Mouse (Mus musculus) bone marrow, adult 2 months (tissue): Measurements from ENCODE around the gene Sall2. TPM values are rescaled to one million over a fixed set of nuclear protein-coding genes. Genes with fewer than 3 reads are reported as not detected.

Experiments
- H3K27ac ChIP-seq: fragments of 200-500 bp; 2 replicates; pipeline ENCODE4 v1.5.1; 2012; ENCODE audit warnings: low read depth, mild to moderate bottlenecking, control low read depth, inconsistent platforms, low read length; ENCODE audit not compliant: control insufficient read depth, poor library complexity, insufficient read depth
- H3K4me1 ChIP-seq: fragments of 200-500 bp; 2 replicates; pipeline ENCODE4 v1.6.1; 2011; ENCODE audit warnings: low read length; ENCODE audit not compliant: control insufficient read depth, insufficient read depth
- H3K4me3 ChIP-seq: fragments of 200-500 bp; replicated peaks from 2 replicates; pipeline ENCODE3; 2011; ENCODE audit warnings: mild to moderate bottlenecking, low read depth, low read length, control low read depth; ENCODE audit not compliant: control insufficient read depth
- CTCF ChIP-seq: fragments of 200-500 bp; IDR thresholded peaks from 2 replicates; pipeline ENCODE4 v1.5.1; 2011; ENCODE audit warnings: low read length, control low read depth; ENCODE audit not compliant: control insufficient read depth, insufficient read depth
- POLR2A ChIP-seq: fragments of 200-500 bp; IDR thresholded peaks from 2 replicates; pipeline ENCODE4 v1.6.1; 2011; ENCODE audit warnings: low read depth, mild to moderate bottlenecking, control low read depth, low read length, borderline replicate concordance; ENCODE audit not compliant: control insufficient read depth
- WGBS: fragments of 180-500 bp; shearing (Covaris S2); methylation state at CpG from one replicate; pipeline ENCODE4 v1.1.7; 2018; 5-methylcytosine and 5-hydroxymethylcytosine counted together
- polyA plus RNA-seq: library from polyadenylated mRNA; stranded (reverse); fragments of >200 nt; gene quantifications from 2 replicates; pipeline ENCODE4 v1.2.4, GENCODE M21; 2011; ENCODE audit warnings: low replicate concordance; ENCODE audit not compliant: missing spikeins, insufficient read depth, insufficient read length

Sall2 gene
- polyA plus RNA-seq, 1 experiment: 1.7 TPM

DNA sequence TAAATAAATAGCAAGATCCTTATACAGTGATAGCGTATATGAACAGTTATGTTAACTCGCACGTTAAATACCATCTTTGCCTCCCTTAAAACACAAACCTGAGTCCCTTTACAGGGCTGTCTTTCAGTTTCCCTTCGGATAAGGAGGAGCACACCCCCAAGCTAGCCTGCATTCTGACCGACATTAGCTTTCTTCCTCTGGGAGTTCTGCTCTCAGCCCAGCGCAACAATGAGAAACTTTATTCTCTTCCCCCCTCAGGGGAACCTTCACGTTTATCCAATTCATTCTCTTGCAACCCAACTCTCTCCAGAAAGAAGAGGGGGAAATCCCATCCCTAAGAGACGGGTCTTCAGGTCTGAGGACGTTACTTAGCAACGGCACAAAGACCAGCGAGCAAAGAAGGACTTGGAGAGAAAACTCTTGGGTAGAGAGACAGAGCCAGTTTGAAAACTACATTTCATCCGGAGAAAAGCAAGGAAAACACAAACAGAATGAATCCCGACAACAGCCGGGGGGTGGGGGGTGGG, 1.1 kb downstream of the Sall2 start:
- no peak for TF ChIP-seq CTCF
- TF ChIP-seq POLR2A: no peak
- WGBS: 6% methylated on average over 14 of the region's 14 CpGs
- H3K4me1 ChIP-seq: no peaks in the 10 kb centered on the region
- H3K4me3 ChIP-seq: no peak overlapping the region
- H3K27ac ChIP-seq: no peak overlapping the region

DNA sequence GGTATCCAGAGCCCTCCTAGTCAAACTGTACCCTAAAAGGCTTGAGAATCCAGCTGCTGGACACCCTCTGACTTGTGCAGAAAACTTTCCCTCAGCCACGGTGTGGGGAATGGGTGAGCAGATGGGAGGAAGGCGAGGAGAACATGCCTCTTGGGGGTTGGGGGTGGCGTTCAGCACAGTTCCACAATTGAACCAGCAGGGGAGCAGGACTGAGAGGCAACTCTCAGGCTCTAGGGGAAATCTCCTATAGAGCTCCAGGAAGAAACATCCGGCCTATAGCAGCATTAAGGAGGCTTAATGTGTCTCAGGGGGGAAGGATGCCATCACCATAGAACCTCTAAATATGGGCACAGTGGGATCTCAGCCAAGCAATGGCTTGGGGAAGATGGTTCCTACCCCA, 2.7 kb downstream of the Sall2 start:
- Histone ChIP-seq H3K4me3 (no peak overlapping the region), H3K27ac (no peak overlapping the region), H3K4me1 (no peaks in the 10 kb centered on the region)
- 22% methylated on average over 4 of the region's 4 CpGs for WGBS
- TF ChIP-seq POLR2A (no peak), CTCF (no peak)

DNA sequence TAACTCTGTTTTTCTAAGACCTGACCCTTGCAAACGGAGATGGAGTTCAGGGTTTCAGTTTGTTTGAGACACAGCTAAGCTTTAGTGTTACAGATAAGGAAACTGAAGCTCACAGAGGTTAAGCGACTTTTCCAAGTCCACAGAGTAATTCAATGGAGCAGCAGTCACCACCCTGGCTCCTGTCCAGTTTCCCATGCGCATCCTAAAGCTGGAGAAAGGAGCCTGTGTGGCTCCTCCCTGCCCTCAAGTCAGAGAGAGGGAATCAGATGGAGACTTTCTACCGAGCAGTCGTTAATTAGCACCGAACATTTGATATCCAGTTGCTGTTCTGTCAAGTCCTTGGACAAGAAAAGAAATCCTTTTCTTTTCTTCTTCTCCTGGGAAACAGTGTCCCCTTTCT, 9.2 kb downstream of the Sall2 start:
- H3K27ac ChIP-seq: no peak overlapping the region
- H3K4me1 ChIP-seq: no peaks in the 10 kb centered on the region
- no peak overlapping the region for H3K4me3 ChIP-seq
- TF ChIP-seq POLR2A (no peak), CTCF (no peak)
- 82% methylated on average over 6 of the region's 6 CpGs for WGBS

DNA sequence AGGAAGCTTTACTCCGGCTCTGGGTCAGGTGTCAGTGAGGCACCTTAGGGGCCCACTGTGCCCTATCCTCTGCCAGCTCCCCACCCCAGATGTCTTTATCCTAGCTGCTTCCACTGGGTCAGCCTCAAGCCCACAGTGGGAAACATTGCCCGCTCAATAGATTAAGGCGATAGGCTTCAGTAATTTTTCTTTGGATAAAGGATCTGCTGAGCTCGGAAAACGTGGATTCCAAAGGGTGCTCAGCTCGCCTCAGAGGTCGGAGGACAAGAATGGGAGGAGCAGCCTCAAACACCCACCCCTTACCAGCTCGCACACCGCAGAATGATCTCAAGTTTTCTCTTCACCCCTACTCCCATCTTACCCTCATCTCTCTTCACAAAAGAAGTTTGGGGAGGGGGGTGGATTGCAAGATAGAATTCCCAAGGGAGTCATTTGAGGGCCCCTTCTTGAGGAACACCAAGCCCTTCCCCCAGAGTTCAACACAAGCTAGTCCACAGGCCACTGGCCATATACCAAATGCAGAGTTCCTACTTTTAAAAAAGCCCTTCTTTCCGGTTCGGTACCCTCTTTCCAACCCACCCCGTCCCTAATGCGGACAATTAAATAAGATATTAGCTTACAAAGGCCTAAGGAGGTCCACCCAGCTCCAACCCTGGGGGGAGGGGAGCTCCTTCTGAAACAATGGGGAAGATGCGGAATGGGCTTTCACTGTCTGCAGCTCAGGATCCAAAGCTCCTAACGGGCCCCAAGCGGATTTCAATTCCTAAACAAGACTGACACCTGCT, 11.9 kb downstream of the Sall2 start:
- no peak overlapping the region for H3K27ac ChIP-seq
- TF ChIP-seq POLR2A: no peak
- no peak for TF ChIP-seq CTCF
- 18% methylated on average over 16 of the region's 16 CpGs for WGBS

DNA sequence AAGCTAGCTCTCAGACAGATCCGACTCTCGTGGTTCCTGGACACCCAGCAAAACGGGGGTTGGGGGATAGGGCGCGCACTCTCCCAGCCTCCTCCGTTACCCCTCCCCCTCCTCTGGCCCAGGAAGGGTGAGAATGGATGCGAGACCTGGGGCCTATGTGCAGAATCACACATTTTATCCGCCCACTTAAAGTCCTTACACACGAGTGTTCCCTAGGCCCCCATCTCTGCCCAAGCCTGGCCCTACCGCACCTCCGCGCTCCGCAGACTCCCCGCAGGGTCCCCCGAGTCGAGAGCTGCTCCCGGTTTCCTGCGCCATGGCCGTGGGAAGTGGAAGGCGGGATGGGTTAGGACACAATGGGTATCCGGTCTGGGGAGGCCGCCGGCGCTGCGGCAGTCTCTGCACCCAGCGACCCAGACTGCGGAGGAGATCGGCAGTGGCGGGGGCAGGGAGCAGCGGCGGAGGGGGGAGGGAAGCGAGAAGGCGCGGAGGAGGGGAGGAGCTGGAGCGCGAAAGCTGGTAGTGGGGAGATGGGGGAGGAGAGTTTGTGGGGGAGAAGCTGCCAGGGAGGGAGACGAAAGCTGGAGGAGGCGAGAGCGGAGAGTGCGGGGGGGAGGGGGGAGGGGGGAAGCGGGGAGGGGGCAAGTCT, 12.6 kb downstream of the Sall2 start:
- Histone ChIP-seq H3K27ac (no peak overlapping the region), H3K4me1 (no peaks in the 10 kb centered on the region), H3K4me3 (peak overlapping the region; percentile 31)
- 1% methylated on average over 35 of the region's 41 CpGs for WGBS
- TF ChIP-seq CTCF: no peak
- 0 out of 2 replicates have a peak, but pooled peaks have one; percentile 33 for TF ChIP-seq POLR2A

More for the DNA sequence above, 11.9 kb downstream of the Sall2 start:
- Histone ChIP-seq H3K4me3 (no peak overlapping the region), H3K4me1 (no peaks in the 10 kb centered on the region)

DNA sequence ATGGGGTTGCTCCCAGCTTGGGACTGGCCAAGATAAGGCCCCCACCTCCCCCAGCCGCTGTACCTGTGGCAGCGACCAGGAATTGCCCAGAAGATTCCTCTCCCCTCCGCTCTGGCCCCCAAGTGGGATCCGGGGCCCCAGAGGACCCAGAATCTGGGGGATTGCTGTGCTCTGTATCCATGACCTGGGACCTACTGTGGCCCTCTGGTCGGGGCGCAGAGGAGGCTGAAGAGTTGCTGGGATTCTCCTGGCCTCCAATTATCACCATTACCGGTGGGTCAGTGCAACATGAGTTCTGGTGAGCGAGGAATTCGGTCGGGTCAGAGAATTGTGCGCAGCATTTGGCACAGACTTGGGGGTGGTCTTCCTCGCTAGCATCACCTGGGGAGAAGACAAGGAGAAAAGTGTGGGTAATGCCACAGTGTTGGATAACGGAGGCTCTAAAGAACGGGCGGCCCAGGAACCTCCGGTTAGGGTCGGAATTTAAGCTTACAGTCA, 13.2 kb downstream of the Sall2 start:
- no peak overlapping the region for H3K27ac ChIP-seq
- 35% methylated on average over 17 of the region's 17 CpGs for WGBS
- H3K4me1 ChIP-seq: no peaks in the 10 kb centered on the region
- no peak for TF ChIP-seq CTCF
- TF ChIP-seq POLR2A: no peak
- no peak overlapping the region for H3K4me3 ChIP-seq

DNA sequence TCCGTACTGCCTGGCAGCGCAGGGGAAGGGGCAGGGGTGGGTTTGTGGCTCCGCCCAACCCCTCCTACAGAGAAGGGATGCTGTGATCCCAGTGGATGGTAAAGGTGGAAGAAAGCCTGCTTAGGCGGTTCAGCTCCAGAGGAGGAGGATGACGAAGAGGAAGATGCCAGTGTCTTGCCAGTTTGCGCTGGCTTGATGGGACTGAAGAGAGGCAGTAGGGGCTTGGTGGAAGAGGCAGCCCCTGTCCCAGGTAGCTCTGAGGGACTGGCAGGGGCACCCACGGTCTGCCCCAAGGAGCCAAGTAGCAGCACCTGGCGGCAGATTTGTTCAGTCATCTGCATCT, 13.8 kb downstream of the Sall2 start:
- no peak overlapping the region for H3K4me3 ChIP-seq
- no peaks in the 10 kb centered on the region for H3K4me1 ChIP-seq
- no peak for TF ChIP-seq CTCF
- no peak for TF ChIP-seq POLR2A
- H3K27ac ChIP-seq: no peak overlapping the region
- 70% methylated on average over 8 of the region's 8 CpGs for WGBS
